Mouse (Mus musculus) ovary, adult 2 months (tissue): ENCODE data around the gene Zfp597. TPM values are rescaled to one million over a fixed set of nuclear protein-coding genes. Genes with fewer than 3 reads are reported as not detected.

Source experiments
- polyA plus RNA-seq: library from polyadenylated mRNA; depleted of rRNA; stranded (reverse); fragments of >200 nt; gene quantifications from 2 replicates; pipeline ENCODE4 v1.2.3, GENCODE M21; 2012; rRNA removed

Zfp597 gene
- polyA plus RNA-seq = 2.3 and 2.6 TPM in 2 replicates

GRCm38 (mm10) chr16:3884201-3885064, at the start of gene Zfp597, which contains the start of gene Gm20695:
Gene Zfp597 (minus strand): TSS chr16:3884561.
Gene Gm20695 (plus strand): TSS chr16:3884648.

DNA sequence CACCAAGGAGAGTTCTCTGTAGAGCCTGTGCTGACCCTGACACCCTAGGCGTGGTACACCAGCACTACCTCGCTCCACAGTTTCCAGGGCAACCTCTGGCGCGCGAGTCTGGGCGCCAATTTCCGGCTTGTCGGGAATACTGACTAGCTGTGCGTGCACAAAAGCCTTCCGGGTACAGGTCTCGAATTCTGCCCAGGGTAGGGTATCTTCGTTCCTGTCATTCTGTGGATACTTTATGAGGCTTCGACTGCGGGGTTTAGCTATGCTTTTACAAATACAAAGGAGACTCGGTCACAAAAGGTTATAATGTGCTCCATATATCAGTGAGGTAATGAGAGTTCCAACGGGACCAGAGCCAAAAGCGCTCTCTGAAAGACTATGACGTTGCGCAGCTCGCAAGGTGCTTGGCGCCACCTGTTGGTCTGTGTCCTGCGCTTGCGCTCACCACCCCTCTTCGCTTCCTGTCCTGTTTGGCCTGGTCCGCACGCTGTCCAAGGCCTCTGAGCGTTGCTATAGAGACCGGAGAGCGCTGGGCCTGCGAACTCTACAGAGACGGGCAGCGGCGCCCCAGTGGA, 24.3 kb upstream of the Zfp597 start, which contains the start of the genes 1700037C18Rik and Cluap1:
TSS of gene 1700037C18Rik (minus strand) at position 153 of the 575 bp plus-strand sequence.
TSS of gene Cluap1 (plus strand) at position 265 of the 575 bp plus-strand sequence.

GRCm38 (mm10) chr16:3872216-3873047, 11.9 kb downstream of the Zfp597 start, which contains the start of gene Naa60:
Gene Naa60 (plus strand): TSS chr16:3872375.

GRCm38 (mm10) chr16:3846711-3847518, 37.4 kb downstream of the Zfp597 start, which contains the start of gene Zfp174:
Gene Zfp174 (plus strand): TSS chr16:3847268.

GRCm38 (mm10) chr16:3830588-3831109, 53.7 kb downstream of the Zfp597 start, which contains the start of gene Olfr15:
Gene Olfr15 (plus strand): TSS chr16:3830878.

Other genes starting within 250 kb of the Zfp597 start
- 0.09 and 0.13 TPM in 2 replicates for gene Mefv, start 166.5 kb downstream of the Zfp597 start, polyA plus RNA-seq
- gene Zfp263, start 140.5 kb downstream of the Zfp597 start, polyA plus RNA-seq = 9.8 and 10.0 TPM in 2 replicates
- not detected in 2 replicates for gene Olfr15, start 53.7 kb downstream of the Zfp597 start, polyA plus RNA-seq
- gene Zfp174, start 37.3 kb downstream of the Zfp597 start, polyA plus RNA-seq = 1.4 and 2.0 TPM in 2 replicates
- 56.7 and 67.1 TPM in 2 replicates for gene Naa60, start 12.2 kb downstream of the Zfp597 start, polyA plus RNA-seq
- not detected in 2 replicates for gene Gm20695, start 87 bp upstream of the Zfp597 start, polyA plus RNA-seq
- 18.9 and 19.0 TPM in 2 replicates for gene 1700037C18Rik, start 24.1 kb upstream of the Zfp597 start, polyA plus RNA-seq
- gene Cluap1, start 24.2 kb upstream of the Zfp597 start, polyA plus RNA-seq = 7.5 and 10.2 TPM in 2 replicates
- gene Nlrc3, start 92.1 kb upstream of the Zfp597 start, polyA plus RNA-seq = 6.5 and 8.0 TPM in 2 replicates
- gene Slx4, start 119.2 kb upstream of the Zfp597 start, polyA plus RNA-seq = 24.4 and 27.5 TPM in 2 replicates
- gene Dnase1, start 152.4 kb upstream of the Zfp597 start, polyA plus RNA-seq = 0.21 and 0.25 TPM in 2 replicates
- gene Trap1, start 193.3 kb upstream of the Zfp597 start, polyA plus RNA-seq = 109 and 128 TPM in 2 replicates